Mouse (Mus musculus): Measurements from ENCODE around the gene Yod1. TPM values are rescaled to one million over a fixed set of nuclear protein-coding genes. Genes with fewer than 3 reads are reported as not detected.

Yod1 gene
- polyA plus RNA-seq, 1 experiment from 2014 or later: 42.2 TPM

- peak within 1 kb of the TSS; percentile 98 for H3K4me3 ChIP-seq (replicated peaks)
- H3K36me3 ChIP-seq (replicated peaks): peaks cover 33% of the 10 kb centered on the region
- WGBS (ENCODE audit: insufficient replicate concordance): under 1% methylated on average over 38 of the region's 38 CpGs
These were observed 1.4 kb upstream of the Yod1 start, which contains the start of gene Gm29427 for GRCm38 (mm10) chr1:130715561-130716217. TSS of gene Gm29427 (minus strand) at chr1:130715799.

GRCm38 (mm10) chr1:130716218-130716512 is 962 bp upstream of the Yod1 start:
- H3K9me3 ChIP-seq (replicated peaks): no peaks in the 10 kb centered on the region
- H3K9ac ChIP-seq: peak overlapping the region; percentile 89
- peaks cover 32% of the 10 kb centered on the region for H3K36me3 ChIP-seq (replicated peaks)
- H3K4me1 ChIP-seq (replicated peaks): peaks cover 44% of the 10 kb centered on the region
- H3K27me3 ChIP-seq: no peaks in the 10 kb centered on the region
- under 1% methylated on average over 3 of the region's 3 CpGs for WGBS (ENCODE audit: insufficient replicate concordance)
- H3K4me2 ChIP-seq: peak overlapping the region; percentile 92
- peak; percentile 23 for ATAC-seq (ENCODE audit: insufficient read depth)
- peak overlapping the region; percentile 98 for H3K4me3 ChIP-seq (replicated peaks)
- peak overlapping the region; percentile 93 for H3K27ac ChIP-seq (replicated peaks)

More at GRCm38 (mm10) chr1:130715561-130716217, 1.4 kb upstream of the Yod1 start, which contains the start of gene Gm29427:
- Histone ChIP-seq H3K9ac (peak within 1 kb of the TSS; percentile 89), H3K27me3 (no peaks in the 10 kb centered on the region), H3K9me3 (replicated peaks) (no peaks in the 10 kb centered on the region), H3K4me1 (replicated peaks) (peaks cover 40% of the 10 kb centered on the region), H3K4me2 (peak within 1 kb of the TSS; percentile 92), H3K27ac (replicated peaks) (peak within 1 kb of the TSS; percentile 93)
- peak; percentile 87 for ATAC-seq (ENCODE audit: insufficient read depth)

GRCm38 (mm10) chr1:130716513-130717290 is 425 bp upstream of the Yod1 start:
- H3K4me3 ChIP-seq (replicated peaks): peak overlapping the region; percentile 98
- H3K9me3 ChIP-seq (replicated peaks): no peaks in the 10 kb centered on the region
- peaks cover 44% of the 10 kb centered on the region for H3K4me1 ChIP-seq (replicated peaks)
- peak overlapping the region; percentile 92 for H3K4me2 ChIP-seq
- ATAC-seq (ENCODE audit: insufficient read depth): peak; percentile 6
- H3K27me3 ChIP-seq: no peaks in the 10 kb centered on the region
- peak overlapping the region; percentile 93 for H3K27ac ChIP-seq (replicated peaks)
- peak overlapping the region; percentile 89 for H3K9ac ChIP-seq
- peaks cover 27% of the 10 kb centered on the region for H3K36me3 ChIP-seq (replicated peaks)
- under 1% methylated on average over 42 of the region's 42 CpGs for WGBS (ENCODE audit: insufficient replicate concordance)

- WGBS (ENCODE audit: insufficient replicate concordance): 81% methylated on average over 5 of the region's 5 CpGs
- Histone ChIP-seq H3K4me2 (no peak overlapping the region), H3K27me3 (no peaks in the 10 kb centered on the region), H3K9ac (no peak overlapping the region), H3K36me3 (replicated peaks) (peaks cover 31% of the 10 kb centered on the region), H3K4me3 (replicated peaks) (no peak overlapping the region), H3K27ac (replicated peaks) (no peak overlapping the region), H3K4me1 (replicated peaks) (peaks cover 8% of the 10 kb centered on the region), H3K9me3 (replicated peaks) (no peaks in the 10 kb centered on the region)
- ATAC-seq (ENCODE audit: insufficient read depth): no peak
These were observed 7.1 kb downstream of the Yod1 start for GRCm38 (mm10) chr1:130724206-130724605.

GRCm38 (mm10) chr1:130726396-130726795 is 9.3 kb downstream of the Yod1 start:
- H3K27ac ChIP-seq (replicated peaks): no peak overlapping the region
- H3K4me2 ChIP-seq: no peak overlapping the region
- H3K4me3 ChIP-seq (replicated peaks): no peak overlapping the region
- H3K9me3 ChIP-seq (replicated peaks): no peaks in the 10 kb centered on the region
- H3K27me3 ChIP-seq: no peaks in the 10 kb centered on the region
- peaks cover 19% of the 10 kb centered on the region for H3K4me1 ChIP-seq (replicated peaks)
- ATAC-seq (ENCODE audit: insufficient read depth): no peak
- peaks cover 23% of the 10 kb centered on the region for H3K36me3 ChIP-seq (replicated peaks)
- 96% methylated on average over 2 of the region's 2 CpGs for WGBS (ENCODE audit: insufficient replicate concordance)
- H3K9ac ChIP-seq: no peak overlapping the region

- no peak overlapping the region for H3K4me3 ChIP-seq (replicated peaks)
- H3K4me1 ChIP-seq (replicated peaks): peaks cover 35% of the 10 kb centered on the region
- 33% methylated on average over 1 of the region's 1 CpGs for WGBS (ENCODE audit: insufficient replicate concordance)
- ATAC-seq (ENCODE audit: insufficient read depth): no peak
- no peaks in the 10 kb centered on the region for H3K9me3 ChIP-seq (replicated peaks)
- peaks cover 15% of the 10 kb centered on the region for H3K36me3 ChIP-seq (replicated peaks)
- 0 out of 2 replicates have a peak overlapping the region, but pooled peaks have one; percentile 20 for H3K27ac ChIP-seq (replicated peaks)
- no peak overlapping the region for H3K9ac ChIP-seq
- H3K27me3 ChIP-seq: no peaks in the 10 kb centered on the region
- H3K4me2 ChIP-seq: no peak overlapping the region
These were observed 10.9 kb downstream of the Yod1 start for GRCm38 (mm10) chr1:130728070-130728469.

GRCm38 (mm10) chr1:130728708-130729107 is 11.6 kb downstream of the Yod1 start:
- no peak overlapping the region for H3K9ac ChIP-seq
- 0 out of 2 replicates have a peak overlapping the region, but pooled peaks have one; percentile 9 for H3K27ac ChIP-seq (replicated peaks)
- no peak overlapping the region for H3K4me3 ChIP-seq (replicated peaks)
- peaks cover 9% of the 10 kb centered on the region for H3K36me3 ChIP-seq (replicated peaks)
- ATAC-seq (ENCODE audit: insufficient read depth): no peak
- WGBS (ENCODE audit: insufficient replicate concordance): 82% methylated on average over 3 of the region's 3 CpGs
- no peaks in the 10 kb centered on the region for H3K27me3 ChIP-seq
- H3K4me2 ChIP-seq: no peak overlapping the region
- peaks cover 42% of the 10 kb centered on the region for H3K4me1 ChIP-seq (replicated peaks)
- H3K9me3 ChIP-seq (replicated peaks): no peaks in the 10 kb centered on the region

GRCm38 (mm10) chr1:130729153-130729552 is 12.0 kb downstream of the Yod1 start, which contains the start of gene Pfkfb2:
TSS of gene Pfkfb2 (minus strand) at chr1:130729253.
- no peaks in the 10 kb centered on the region for H3K27me3 ChIP-seq
- H3K9me3 ChIP-seq (replicated peaks): no peaks in the 10 kb centered on the region
- no peak for ATAC-seq (ENCODE audit: insufficient read depth)
- H3K36me3 ChIP-seq (replicated peaks): peaks cover 4% of the 10 kb centered on the region; the same call in 1 of the 2 replicates
- H3K4me3 ChIP-seq (replicated peaks): no peak within 1 kb of the TSS
- 66% methylated on average over 2 of the region's 2 CpGs for WGBS (ENCODE audit: insufficient replicate concordance)
- H3K4me2 ChIP-seq: no peak within 1 kb of the TSS
- H3K9ac ChIP-seq: no peak within 1 kb of the TSS
- 0 out of 2 replicates have a peak within 1 kb of the TSS, but pooled peaks have one; percentile 20 for H3K27ac ChIP-seq (replicated peaks)
- peaks cover 46% of the 10 kb centered on the region for H3K4me1 ChIP-seq (replicated peaks)

GRCm38 (mm10) chr1:130731741-130732337 is 14.7 kb downstream of the Yod1 start, which contains the start of gene AA986860:
TSS of gene AA986860 (plus strand) at chr1:130731976.
- Histone ChIP-seq H3K27ac (replicated peaks) (peak within 1 kb of the TSS; percentile 89), H3K36me3 (replicated peaks) (no peaks in the 10 kb centered on the region), H3K9ac (peak within 1 kb of the TSS; percentile 49), H3K4me3 (replicated peaks) (peak within 1 kb of the TSS; percentile 64), H3K27me3 (no peaks in the 10 kb centered on the region), H3K9me3 (replicated peaks) (no peaks in the 10 kb centered on the region), H3K4me2 (peak within 1 kb of the TSS; percentile 80), H3K4me1 (replicated peaks) (peaks cover 71% of the 10 kb centered on the region)
- ATAC-seq (ENCODE audit: insufficient read depth): peak; percentile 95
- 16% methylated on average over 10 of the region's 10 CpGs for WGBS (ENCODE audit: insufficient replicate concordance)

- peak overlapping the region; percentile 80 for H3K4me2 ChIP-seq
- H3K4me1 ChIP-seq (replicated peaks): peaks cover 83% of the 10 kb centered on the region
- H3K27ac ChIP-seq (replicated peaks): peak overlapping the region; percentile 89
- no peaks in the 10 kb centered on the region for H3K27me3 ChIP-seq
- no peaks in the 10 kb centered on the region for H3K9me3 ChIP-seq (replicated peaks)
- peak overlapping the region; percentile 49 for H3K9ac ChIP-seq
- 30% methylated on average over 13 of the region's 13 CpGs for WGBS (ENCODE audit: insufficient replicate concordance)
- ATAC-seq (ENCODE audit: insufficient read depth): peak; percentile 37
- peak overlapping the region; percentile 64 for H3K4me3 ChIP-seq (replicated peaks)
- H3K36me3 ChIP-seq (replicated peaks): peaks cover 8% of the 10 kb centered on the region
These were observed 15.9 kb downstream of the Yod1 start for GRCm38 (mm10) chr1:130732706-130733658.
